Mouse (Mus musculus) heart, embryonic 11.5 days (tissue): ENCODE data around the gene Thsd4. TPM values are rescaled to one million over a fixed set of nuclear protein-coding genes. Genes with fewer than 3 reads are reported as not detected.

Experiments used
- ATAC-seq: fragments of 200-750 bp; cut with Nextera tagmentation; replicated peaks from 2 replicates; pipeline ENCODE4 v1.8.0; 2017; ENCODE audit warnings: moderate library complexity; ENCODE audit not compliant: insufficient number of reproducible peaks, low FRiP score, low TSS enrichment
- H3K27ac ChIP-seq: fragments of 300-500 bp; sonication (generic); 2 replicates; pipeline ENCODE4 v1.5.1; 2014; ENCODE audit warnings: mild to moderate bottlenecking, low read depth, low read length
- H3K27me3 ChIP-seq: fragments of 300-500 bp; sonication (generic); 2 replicates; pipeline ENCODE4 v1.6.1; 2014; ENCODE audit warnings: mild to moderate bottlenecking, low read length, mixed read lengths; ENCODE audit not compliant: control insufficient read depth, insufficient read depth
- H3K36me3 ChIP-seq: fragments of 300-500 bp; sonication (generic); 2 replicates; pipeline ENCODE4 v1.6.1; 2014; ENCODE audit warnings: mild to moderate bottlenecking, low read length, moderate library complexity, mixed read lengths; ENCODE audit not compliant: control insufficient read depth, insufficient read depth
- H3K4me1 ChIP-seq: fragments of 300-500 bp; sonication (generic); 2 replicates; pipeline ENCODE4 v1.6.1; 2014; ENCODE audit warnings: low read length; ENCODE audit not compliant: control insufficient read depth, insufficient read depth
- H3K4me2 ChIP-seq: fragments of 300-500 bp; sonication (generic); 2 replicates; pipeline ENCODE4 v1.6.1; 2014; ENCODE audit warnings: mild to moderate bottlenecking, moderate library complexity
- H3K4me3 ChIP-seq: fragments of 300-500 bp; sonication (generic); 2 replicates; pipeline ENCODE4 v1.5.1; 2014; ENCODE audit warnings: low read depth, low read length
- H3K9ac ChIP-seq: fragments of 300-500 bp; sonication (generic); 2 replicates; pipeline ENCODE4 v1.6.1; 2014; ENCODE audit warnings: mild to moderate bottlenecking, low read depth, low read length, moderate library complexity
- H3K9me3 ChIP-seq: fragments of 300-500 bp; sonication (generic); replicated peaks from 2 replicates; pipeline ENCODE4 v1.6.1; 2016; ENCODE audit warnings: low read length; ENCODE audit not compliant: control insufficient read depth
- WGBS: fragments of 180-500 bp; shearing (Covaris S2); extraction: QIAGEN DNeasy Blood & Tissue Kit; methylation state at CpG from one replicate; pipeline ENCODE4 v1.1.7; 2014; ENCODE audit not compliant: insufficient replicate concordance; 5-methylcytosine and 5-hydroxymethylcytosine counted together
- polyA plus RNA-seq: library from polyadenylated mRNA; unstranded; fragments of >200 nt; fragmentation: Nextera tagmentation; extraction: Ambion mirVana; gene quantifications from 2 replicates; pipeline ENCODE4 v1.2.1, GENCODE M21; 2014

The Thsd4 gene
- polyA plus RNA-seq, 1 experiment from 2014 or later, result 14.6 TPM

DNA sequence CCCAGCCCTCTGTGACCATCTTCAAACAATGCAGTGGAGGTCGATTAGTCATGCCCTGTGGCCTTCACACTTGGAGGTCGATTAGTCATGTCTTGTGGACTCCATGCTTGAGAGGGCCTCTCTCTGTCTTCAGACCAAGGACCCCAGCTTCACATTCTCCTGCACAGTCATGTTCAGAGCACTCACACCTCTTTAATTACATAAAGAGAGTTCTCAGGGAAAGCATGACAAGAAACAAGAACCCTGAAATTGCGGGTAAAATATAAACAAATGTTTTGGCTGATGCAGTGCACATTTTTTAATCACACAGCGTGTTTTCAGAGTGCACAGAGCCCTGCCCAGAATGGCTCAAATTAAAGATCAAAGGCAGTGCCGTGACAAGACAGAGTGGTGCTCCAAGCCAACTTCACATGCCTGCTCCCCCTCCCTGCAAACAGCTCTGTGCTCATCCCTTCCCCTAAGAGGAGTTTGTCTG, 439.7 kb downstream of the Thsd4 start:
- H3K27ac ChIP-seq, result no peak overlapping the region
- H3K36me3 ChIP-seq, result no peaks in the 10 kb centered on the region
- no peak for ATAC-seq
- no peak overlapping the region for H3K9ac ChIP-seq
- no peak overlapping the region for H3K4me3 ChIP-seq
- H3K4me1 ChIP-seq, result peaks cover 6% of the 10 kb centered on the region; the same call in 1 of the 2 replicates
- no peaks in the 10 kb centered on the region for H3K27me3 ChIP-seq
- H3K9me3 ChIP-seq, result no peaks in the 10 kb centered on the region
- WGBS, result 32% methylated on average over 5 of the region's 5 CpGs
- no peak overlapping the region for H3K4me2 ChIP-seq

- no peak for ATAC-seq
- Histone ChIP-seq H3K4me2 (no peak overlapping the region), H3K4me3 (no peak overlapping the region), H3K9me3 (no peaks in the 10 kb centered on the region), H3K27me3 (no peaks in the 10 kb centered on the region), H3K36me3 (no peaks in the 10 kb centered on the region), H3K9ac (no peak overlapping the region), H3K27ac (no peak overlapping the region), H3K4me1 (peaks cover 4% of the 10 kb centered on the region; the same call in 1 of the 2 replicates)
- WGBS, result 40% methylated on average over 1 of the region's 1 CpGs
Observed at GRCm38 (mm10) chr9:60077761-60078160, 444.1 kb downstream of the Thsd4 start.

- Histone ChIP-seq H3K27me3 (no peaks in the 10 kb centered on the region), H3K4me3 (no peak overlapping the region), H3K4me2 (no peak overlapping the region), H3K36me3 (no peaks in the 10 kb centered on the region), H3K9ac (no peak overlapping the region), H3K27ac (no peak overlapping the region), H3K9me3 (no peaks in the 10 kb centered on the region), H3K4me1 (no peaks in the 10 kb centered on the region)
- 63% methylated on average over 4 of the region's 4 CpGs for WGBS
- ATAC-seq, result no peak
Observed at GRCm38 (mm10) chr9:60076396-60076795, 445.4 kb downstream of the Thsd4 start.

- Histone ChIP-seq H3K4me3 (no peak overlapping the region), H3K27me3 (no peaks in the 10 kb centered on the region), H3K4me2 (no peak overlapping the region), H3K4me1 (no peaks in the 10 kb centered on the region), H3K9me3 (no peaks in the 10 kb centered on the region), H3K27ac (no peak overlapping the region), H3K9ac (no peak overlapping the region), H3K36me3 (no peaks in the 10 kb centered on the region)
- ATAC-seq, result no peak
- WGBS, result 59% methylated on average over 5 of the region's 5 CpGs
Observed at GRCm38 (mm10) chr9:60071620-60072263, 450.1 kb downstream of the Thsd4 start.

DNA sequence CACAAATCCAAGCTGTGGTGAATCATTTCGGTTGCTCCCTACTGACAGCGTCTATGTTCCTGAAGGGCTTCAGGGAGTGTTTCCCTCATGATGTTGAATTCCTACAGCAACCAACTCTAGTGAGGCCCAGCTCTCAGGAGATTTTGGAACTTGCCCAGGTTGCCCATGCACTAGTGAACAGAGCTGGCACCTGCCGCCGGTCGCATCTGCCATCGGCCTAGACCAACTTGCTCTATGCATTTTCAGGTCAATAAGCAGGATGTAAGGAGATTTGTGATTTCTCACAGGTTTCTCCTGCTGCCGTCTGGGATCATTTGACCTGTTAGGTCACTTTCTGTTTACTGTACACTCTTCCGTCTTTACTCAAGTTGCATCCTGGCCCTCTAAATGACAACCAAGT, 454.6 kb downstream of the Thsd4 start:
- Histone ChIP-seq H3K27me3 (no peaks in the 10 kb centered on the region), H3K4me2 (no peak overlapping the region), H3K9ac (no peak overlapping the region), H3K36me3 (no peaks in the 10 kb centered on the region), H3K27ac (no peak overlapping the region), H3K9me3 (no peaks in the 10 kb centered on the region), H3K4me3 (no peak overlapping the region), H3K4me1 (peaks cover 12% of the 10 kb centered on the region; the same call in 1 of the 2 replicates)
- WGBS, result 89% methylated on average over 8 of the region's 8 CpGs
- ATAC-seq, result no peak

DNA sequence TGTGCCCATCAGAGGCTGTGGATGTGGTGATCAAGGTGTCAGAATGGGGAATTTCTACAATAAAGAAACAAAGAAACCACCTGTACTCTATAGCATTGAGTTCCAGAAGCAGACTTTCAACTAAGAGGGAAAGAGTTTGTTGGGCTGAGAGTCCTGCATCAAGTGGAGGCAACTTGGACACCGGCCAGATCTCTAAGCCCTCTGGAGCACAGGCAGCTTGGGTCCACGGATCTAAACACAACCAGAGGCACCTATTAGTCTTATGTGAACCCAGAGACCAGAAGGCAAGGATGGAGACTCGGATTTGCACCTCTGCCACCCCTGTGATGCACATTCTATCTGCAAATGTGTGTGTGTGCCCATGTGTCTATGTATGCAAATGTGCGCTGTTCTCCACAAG, 456.7 kb downstream of the Thsd4 start:
- H3K4me3 ChIP-seq, result no peak overlapping the region
- H3K36me3 ChIP-seq, result no peaks in the 10 kb centered on the region
- H3K27ac ChIP-seq, result no peak overlapping the region
- peaks cover 12% of the 10 kb centered on the region; the same call in 1 of the 2 replicates for H3K4me1 ChIP-seq
- no peak overlapping the region for H3K4me2 ChIP-seq
- WGBS, result 66% methylated on average over 4 of the region's 4 CpGs
- H3K9ac ChIP-seq, result no peak overlapping the region
- H3K27me3 ChIP-seq, result no peaks in the 10 kb centered on the region
- no peaks in the 10 kb centered on the region for H3K9me3 ChIP-seq
- no peak for ATAC-seq

DNA sequence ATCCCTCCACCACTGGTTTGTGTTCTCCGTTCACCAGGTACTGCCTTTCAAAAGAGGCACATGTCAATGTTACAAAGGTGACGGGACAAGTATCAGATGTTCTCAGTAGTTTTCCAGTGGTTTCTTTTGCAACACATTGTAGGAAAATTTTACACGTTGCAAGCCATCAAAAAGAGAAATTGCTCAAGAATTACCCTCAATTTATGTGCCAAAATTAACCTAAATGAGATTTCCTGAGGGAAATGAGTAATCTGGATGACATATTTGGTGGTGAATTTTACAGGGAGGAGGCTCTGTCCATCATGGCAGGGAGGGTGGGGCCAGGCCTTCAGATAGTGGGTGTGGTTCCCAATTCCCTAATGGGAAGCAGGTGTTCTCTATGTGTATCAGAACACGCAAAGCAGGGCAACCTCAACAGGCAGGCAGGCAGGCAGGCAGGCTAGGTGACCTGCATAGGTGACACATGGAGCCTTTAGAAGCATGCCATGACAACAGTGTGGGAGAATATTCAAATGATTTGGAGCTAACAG, 458.6 kb downstream of the Thsd4 start:
- no peak overlapping the region for H3K9ac ChIP-seq
- H3K36me3 ChIP-seq, result no peaks in the 10 kb centered on the region
- peaks cover 12% of the 10 kb centered on the region; the same call in 1 of the 2 replicates for H3K4me1 ChIP-seq
- no peak overlapping the region for H3K4me2 ChIP-seq
- no peaks in the 10 kb centered on the region for H3K27me3 ChIP-seq
- 56% methylated on average over 4 of the region's 4 CpGs for WGBS
- H3K9me3 ChIP-seq, result no peaks in the 10 kb centered on the region
- ATAC-seq, result no peak
- H3K27ac ChIP-seq, result no peak overlapping the region
- H3K4me3 ChIP-seq, result no peak overlapping the region

DNA sequence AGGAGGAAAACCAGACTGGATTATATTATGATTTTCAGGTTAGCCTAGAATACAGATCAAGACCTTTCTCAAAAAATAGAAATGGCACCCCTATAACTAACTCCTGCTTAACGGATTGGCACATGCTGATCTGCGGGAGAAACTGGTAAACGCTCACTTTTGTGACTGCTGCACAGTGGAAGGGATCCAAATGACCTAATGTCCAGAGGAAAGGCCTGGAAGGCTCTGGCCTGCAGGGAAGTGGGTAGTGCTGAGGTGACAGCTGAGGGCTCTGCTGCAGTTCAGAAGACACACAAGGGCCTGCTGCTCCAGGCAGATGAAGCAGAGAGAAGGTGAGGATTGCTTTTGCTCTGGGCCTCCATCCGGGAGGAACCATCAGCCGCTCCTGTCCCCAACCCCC, 465.7 kb downstream of the Thsd4 start:
- no peak overlapping the region for H3K27ac ChIP-seq
- no peak overlapping the region for H3K4me3 ChIP-seq
- no peaks in the 10 kb centered on the region for H3K27me3 ChIP-seq
- 0 out of 2 replicates have a peak, but pooled peaks cover 2% of the 10 kb centered on the region for H3K9me3 ChIP-seq
- H3K9ac ChIP-seq, result no peak overlapping the region
- ATAC-seq, result no peak
- no peak overlapping the region for H3K4me2 ChIP-seq
- H3K36me3 ChIP-seq, result no peaks in the 10 kb centered on the region
- H3K4me1 ChIP-seq, result no peaks in the 10 kb centered on the region
- WGBS, result 68% methylated on average over 5 of the region's 5 CpGs

DNA sequence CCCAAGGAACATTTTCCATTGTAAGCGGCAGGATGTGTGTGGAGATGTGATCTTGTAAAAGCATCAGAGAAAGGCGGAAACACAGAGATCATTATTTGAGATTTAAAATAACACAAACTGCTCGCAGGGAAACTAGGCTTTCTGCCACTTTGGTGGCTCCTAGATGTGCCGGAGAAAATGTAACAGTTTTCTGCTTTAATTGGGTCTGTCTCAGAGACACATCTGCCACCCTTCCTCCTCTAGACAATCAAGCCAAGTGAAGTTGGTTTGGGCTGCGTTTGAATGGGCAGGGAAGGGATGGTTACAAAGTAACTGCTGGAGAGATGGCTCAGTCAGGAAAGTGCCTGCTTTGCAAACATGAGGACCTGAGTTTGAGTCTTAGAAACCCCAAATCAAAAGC, 466.9 kb downstream of the Thsd4 start:
- H3K27ac ChIP-seq, result no peak overlapping the region
- no peak overlapping the region for H3K4me3 ChIP-seq
- no peak overlapping the region for H3K9ac ChIP-seq
- H3K4me2 ChIP-seq, result no peak overlapping the region
- no peak for ATAC-seq
- no peaks in the 10 kb centered on the region for H3K36me3 ChIP-seq
- 0 out of 2 replicates have a peak, but pooled peaks cover 2% of the 10 kb centered on the region for H3K9me3 ChIP-seq
- H3K27me3 ChIP-seq, result no peaks in the 10 kb centered on the region
- 58% methylated on average over 5 of the region's 5 CpGs for WGBS
- H3K4me1 ChIP-seq, result no peaks in the 10 kb centered on the region
